Mouse (Mus musculus) heart, adult 2 months (tissue): Measurements from ENCODE around the gene Scrn3. TPM values are rescaled to one million over a fixed set of nuclear protein-coding genes. Genes with fewer than 3 reads are reported as not detected.

ENCODE experiments used
- DNase-seq, 2 experiments: peaks; one replicate each; pipeline ENCODE4 v3.0.0; 2021
- H3K27ac ChIP-seq: fragments of 200-600 bp; 2 replicates; pipeline ENCODE4 v1.8.1; 2022
- H3K27me3 ChIP-seq: fragments of 200-500 bp; 2 replicates; pipeline ENCODE4 v1.6.1; 2012; ENCODE audit warnings: mild to moderate bottlenecking, low read length, inconsistent platforms, mixed read lengths; ENCODE audit not compliant: control insufficient read depth, insufficient read depth
- H3K36me3 ChIP-seq: fragments of 200-500 bp; 2 replicates; pipeline ENCODE4 v1.6.1; 2012; ENCODE audit warnings: low read length, inconsistent platforms; ENCODE audit not compliant: control insufficient read depth, insufficient read depth
- H3K4me1 ChIP-seq: fragments of 200-500 bp; 2 replicates; pipeline ENCODE4 v1.6.1; 2011; ENCODE audit warnings: low read length; ENCODE audit not compliant: control insufficient read depth, insufficient read depth
- H3K4me3 ChIP-seq: fragments of 200-600 bp; 2 replicates; pipeline ENCODE4 v1.8.1; 2022
- H3K79me2 ChIP-seq: fragments of 200-500 bp; replicated peaks from 2 replicates; pipeline ENCODE4 v1.6.1; 2012; ENCODE audit warnings: mild to moderate bottlenecking, inconsistent platforms, low read length, moderate library complexity, mixed read lengths; ENCODE audit not compliant: control insufficient read depth, insufficient read depth
- H3K9ac ChIP-seq: fragments of 200-500 bp; 2 replicates; pipeline ENCODE4 v1.6.1; 2012; ENCODE audit warnings: low read depth, mild to moderate bottlenecking, control low read depth, inconsistent platforms, low read length, mixed read lengths
- CTCF ChIP-seq: fragments of 200-600 bp; IDR thresholded peaks from 2 replicates; pipeline ENCODE4 v1.8.1; 2022; ENCODE audit warnings: antibody characterized with exemption, mild to moderate bottlenecking, moderate library complexity
- EP300 ChIP-seq: fragments of 200-500 bp; IDR thresholded peaks from 2 replicates; pipeline ENCODE4 v1.6.1; 2011; ENCODE audit warnings: low read depth, low read length, control low read depth; ENCODE audit not compliant: insufficient read depth
- POLR2A ChIP-seq: fragments of 200-500 bp; IDR thresholded peaks from 2 replicates; pipeline ENCODE4 v1.6.1; 2011; ENCODE audit warnings: mild to moderate bottlenecking, low read depth, low read length, control low read depth; ENCODE audit not compliant: insufficient read depth
- WGBS: fragments of 180-500 bp; shearing (Covaris S2); methylation state at CpG from one replicate; pipeline ENCODE4 v1.1.7; 2018; 5-methylcytosine and 5-hydroxymethylcytosine counted together
- intact Hi-C: fragments of 180-260 bp; cut with DNase I; formaldehyde crosslinking; loops from one replicate; pipeline ENCODE4 v1.15.1; 2025
- polyA plus RNA-seq: library from polyadenylated mRNA; depleted of rRNA; stranded (reverse); fragments of >200 nt; gene quantifications from 2 replicates; pipeline ENCODE4 v1.2.3, GENCODE M21; 2012
- total RNA-seq, 2 experiments: library from RNA; stranded (reverse); gene quantifications; 2 replicates each; pipeline ENCODE4 v1.2.3; 2021

The Scrn3 gene
- total and polyA plus RNA-seq, 3 experiments, result 11.4 to 27.8 (median 24.0) TPM

DNA sequence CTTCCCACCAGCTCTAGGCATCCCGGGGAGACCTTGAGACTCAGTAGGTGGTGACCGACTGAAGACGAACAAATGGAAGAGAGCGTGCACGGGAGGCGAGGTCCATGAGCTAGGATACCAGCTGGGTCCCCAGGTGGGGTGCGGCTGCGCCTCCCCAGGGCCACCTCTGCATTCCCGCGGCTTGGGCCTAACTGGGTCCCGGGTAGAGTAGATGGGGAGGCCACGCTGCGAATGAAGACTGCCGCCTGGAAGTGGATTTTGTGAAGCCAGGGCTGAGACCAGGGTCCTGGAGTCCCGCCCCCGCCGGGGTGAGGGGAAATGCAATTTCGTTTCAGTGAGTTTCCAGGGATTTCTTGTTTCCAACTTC lies 34.7 kb upstream of the Scrn3 start:
- Histone ChIP-seq H3K36me3 (no peaks in the 10 kb centered on the region), H3K9ac (no peak overlapping the region), H3K79me2 (no peaks in the 10 kb centered on the region), H3K4me1 (peaks cover 2% of the 10 kb centered on the region; the same call in 1 of the 2 replicates), H3K4me3 (no peak overlapping the region), H3K27ac (no peak overlapping the region), H3K27me3 (peaks cover 47% of the 10 kb centered on the region)
- intact Hi-C loops, result loop anchor here (1.0 to 10.0 kb wide), 7 partner anchors 63 to 1730 kb away; partner anchors contain the start of genes Dlx2, Gpr155, Hoxd10 and Hoxd9
- DNase-seq, result no peak
- no peak for TF ChIP-seq POLR2A
- TF ChIP-seq EP300, result no peak
- TF ChIP-seq CTCF, result no peak
- 15% methylated on average over 18 of the region's 18 CpGs for WGBS

DNA sequence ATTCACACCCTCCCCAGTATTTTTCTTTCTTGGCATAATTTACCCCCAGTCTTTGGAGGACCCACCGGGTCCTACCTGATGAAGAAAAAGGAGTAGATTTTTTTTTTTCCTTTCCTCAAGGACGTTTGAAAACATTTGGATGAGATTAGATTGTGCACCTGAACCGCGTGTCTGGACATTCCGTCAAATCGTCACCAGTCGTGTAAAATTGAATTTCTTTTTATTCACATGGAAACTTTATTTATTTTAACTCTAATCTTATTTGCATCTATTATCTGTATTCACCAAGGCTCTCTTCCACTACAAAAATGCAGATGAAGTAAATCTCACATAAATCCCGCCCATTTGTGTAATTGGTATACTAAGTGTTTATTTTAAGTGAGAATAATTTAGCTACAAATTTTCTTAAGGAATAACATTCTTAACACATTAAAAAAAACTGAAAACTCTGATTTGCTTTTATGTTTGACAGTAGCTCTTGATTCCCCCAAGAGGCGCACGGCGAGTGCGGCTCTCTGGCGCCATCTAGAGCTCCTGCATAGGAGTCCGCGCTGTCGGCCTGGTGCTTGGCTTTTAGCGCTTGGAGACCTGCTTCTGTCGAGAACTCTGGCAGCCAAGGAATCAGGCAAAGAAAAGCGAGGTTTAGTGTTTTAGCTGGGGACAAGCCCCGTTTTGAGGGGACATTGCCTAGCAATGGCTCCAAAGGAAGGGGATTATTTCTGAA lies 34.1 kb upstream of the Scrn3 start:
- WGBS, result 8% methylated on average over 20 of the region's 20 CpGs
- Histone ChIP-seq H3K79me2 (no peaks in the 10 kb centered on the region), H3K27ac (no peak overlapping the region), H3K4me3 (no peak overlapping the region), H3K4me1 (peaks cover 2% of the 10 kb centered on the region; the same call in 1 of the 2 replicates), H3K36me3 (no peaks in the 10 kb centered on the region), H3K9ac (no peak overlapping the region), H3K27me3 (peaks cover 41% of the 10 kb centered on the region)
- peak; percentile 59; the same call in 1 of the 2 replicates for TF ChIP-seq EP300
- no peak for TF ChIP-seq POLR2A
- peak; percentile 86 to 90 for DNase-seq
- intact Hi-C loops, result loop anchor here (1.0 to 10.0 kb wide), 7 partner anchors 63 to 1731 kb away; partner anchors contain the start of genes Dlx2, Gpr155, Hoxd10 and Hoxd9

DNA sequence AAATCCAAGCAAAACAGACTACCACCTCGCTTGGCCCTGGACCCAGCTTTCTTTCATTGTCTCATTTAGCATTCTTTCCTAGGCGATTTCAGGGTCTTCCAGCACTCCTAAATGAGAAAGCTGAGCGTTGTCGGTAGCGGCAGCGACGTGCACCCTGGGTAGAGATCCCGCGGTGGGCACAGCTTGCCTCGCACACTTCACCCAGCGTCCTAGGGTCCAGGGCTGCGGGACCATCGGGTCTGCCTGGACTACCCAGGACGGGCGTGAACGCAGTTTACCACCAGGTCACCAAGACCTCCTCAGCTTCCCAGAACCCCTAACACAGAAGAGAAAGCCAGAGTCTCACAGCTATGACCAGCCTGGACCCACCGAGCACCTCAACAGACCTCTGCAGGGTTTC lies 33.5 kb upstream of the Scrn3 start:
- H3K9ac ChIP-seq, result no peak overlapping the region
- WGBS, result 3% methylated on average over 17 of the region's 17 CpGs
- intact Hi-C loops, result loop anchor here (1.0 to 10.0 kb wide), 7 partner anchors 64 to 1732 kb away; partner anchors contain the start of genes Dlx2, Gpr155, Hoxd10 and Hoxd9
- peaks cover 2% of the 10 kb centered on the region; the same call in 1 of the 2 replicates for H3K4me1 ChIP-seq
- no peaks in the 10 kb centered on the region for H3K79me2 ChIP-seq
- peak in 1 of 2 experiments; percentile 35 for DNase-seq
- no peak for TF ChIP-seq EP300
- no peak for TF ChIP-seq CTCF
- no peak for TF ChIP-seq POLR2A
- peaks cover 35% of the 10 kb centered on the region for H3K27me3 ChIP-seq
- H3K36me3 ChIP-seq, result no peaks in the 10 kb centered on the region
- H3K27ac ChIP-seq, result no peak overlapping the region
- H3K4me3 ChIP-seq, result no peak overlapping the region

DNA sequence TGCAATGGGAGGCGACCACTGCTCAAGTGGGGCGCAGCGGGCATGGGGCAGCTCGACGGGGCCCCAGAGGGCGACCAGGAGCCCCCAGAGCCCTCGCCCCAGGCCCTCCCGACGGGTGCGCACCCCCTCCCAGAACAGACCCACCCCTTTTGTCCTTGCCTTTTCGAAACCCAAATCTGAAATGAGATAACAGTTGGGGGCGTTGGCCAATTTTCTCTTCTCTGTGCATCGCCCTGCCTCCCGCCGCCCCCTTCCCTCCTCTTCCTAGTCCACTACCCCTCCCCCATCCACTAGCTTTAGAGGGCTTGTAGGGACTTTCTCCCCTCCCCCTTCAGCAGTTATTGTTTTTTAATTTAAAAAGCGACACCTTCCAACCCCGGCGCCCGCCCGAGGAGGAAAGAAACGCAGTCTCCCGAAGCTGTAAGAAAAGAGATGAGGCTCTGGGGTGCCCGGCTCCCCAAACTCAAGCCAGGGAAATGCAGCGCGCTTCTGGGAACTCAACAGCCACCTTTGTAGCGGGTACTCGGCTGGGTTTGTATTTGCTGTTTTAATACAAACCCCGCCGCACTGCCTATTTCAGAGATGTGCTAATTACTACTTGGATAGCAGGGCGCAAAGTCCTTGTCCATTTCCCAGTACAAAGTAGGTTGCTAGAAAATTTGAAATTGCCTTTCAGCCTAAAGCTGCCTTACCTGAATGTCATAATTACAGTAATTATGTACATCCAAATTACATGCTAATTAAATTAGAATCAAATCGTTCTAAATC lies 32.9 kb upstream of the Scrn3 start:
- H3K4me3 ChIP-seq, result no peak overlapping the region
- WGBS, result 4% methylated on average over 29 of the region's 31 CpGs
- intact Hi-C loops, result loop anchor here (2.0 to 10.0 kb wide), 5 partner anchors 65 to 1732 kb away; partner anchors contain the start of genes Dlx2, Gpr155, Hoxd10 and Hoxd9
- DNase-seq, result no peak
- TF ChIP-seq EP300 (no peak), POLR2A (no peak), CTCF (no peak)
- H3K27ac ChIP-seq, result no peak overlapping the region
- peaks cover 30% of the 10 kb centered on the region for H3K27me3 ChIP-seq
- H3K79me2 ChIP-seq, result no peaks in the 10 kb centered on the region
- H3K36me3 ChIP-seq, result no peaks in the 10 kb centered on the region
- H3K4me1 ChIP-seq, result peaks cover 2% of the 10 kb centered on the region; the same call in 1 of the 2 replicates
- no peak overlapping the region for H3K9ac ChIP-seq

DNA sequence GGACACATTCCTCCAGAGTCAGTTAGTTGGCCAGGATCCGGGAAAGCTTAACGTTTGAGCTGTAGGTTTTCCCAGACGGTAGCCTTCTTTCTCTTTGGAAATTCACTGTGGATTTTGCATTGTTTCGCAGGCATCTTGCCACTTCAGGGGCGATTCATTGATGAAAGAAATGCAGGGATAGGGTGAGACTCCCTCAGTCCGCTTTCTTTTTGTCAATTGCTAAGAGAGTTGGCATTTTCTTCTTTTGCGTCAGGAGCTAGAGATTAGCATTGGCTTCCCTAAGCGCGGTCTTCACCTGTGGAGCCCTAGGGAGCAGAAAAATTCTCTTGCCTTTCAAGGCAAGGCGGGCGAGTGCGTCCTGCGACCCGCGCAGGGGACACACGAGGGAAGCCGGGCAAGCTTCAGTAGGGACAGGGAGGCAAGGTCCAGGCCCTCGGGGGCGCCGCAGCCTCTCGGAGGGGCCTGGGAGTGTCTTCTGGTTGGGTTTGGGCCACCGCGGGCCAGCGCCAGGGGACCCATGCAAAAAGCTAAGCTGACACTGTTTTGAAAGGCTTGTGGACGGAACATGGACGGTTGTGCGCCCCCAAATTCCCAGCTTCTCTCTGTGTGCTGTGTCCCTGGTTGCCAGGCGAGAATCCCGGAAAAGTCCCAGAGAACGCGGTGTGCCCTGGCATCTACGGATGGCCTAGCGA lies 31.9 kb upstream of the Scrn3 start:
- intact Hi-C loops, result no loop called here
- WGBS, result 13% methylated on average over 33 of the region's 33 CpGs
- TF ChIP-seq EP300, result no peak
- no peak for TF ChIP-seq POLR2A
- no peak for TF ChIP-seq CTCF
- Histone ChIP-seq H3K9ac (no peak overlapping the region), H3K36me3 (no peaks in the 10 kb centered on the region; the same call in 1 of the 2 replicates), H3K4me1 (peaks cover 2% of the 10 kb centered on the region; the same call in 1 of the 2 replicates), H3K79me2 (no peaks in the 10 kb centered on the region), H3K27me3 (peaks cover 26% of the 10 kb centered on the region), H3K27ac (no peak overlapping the region), H3K4me3 (no peak overlapping the region)
- peak in 1 of 2 experiments; percentile 42 for DNase-seq
